Mouse (Mus musculus): ENCODE data around the gene Tmem30b. TPM values are rescaled to one million over a fixed set of nuclear protein-coding genes. Genes with fewer than 3 reads are reported as not detected.
A peak's percentile ranks its signal among the peaks of the same experiment; 100 is the strongest.
"Not testable (repeated sequence)": the region's sequence is repeated elsewhere in the genome, so short reads cannot be mapped to it uniquely, and the experiment has no call there.

Tmem30b gene
- polyA plus RNA-seq, 1 experiment from 2014 or later = 0.18 TPM

DNA sequence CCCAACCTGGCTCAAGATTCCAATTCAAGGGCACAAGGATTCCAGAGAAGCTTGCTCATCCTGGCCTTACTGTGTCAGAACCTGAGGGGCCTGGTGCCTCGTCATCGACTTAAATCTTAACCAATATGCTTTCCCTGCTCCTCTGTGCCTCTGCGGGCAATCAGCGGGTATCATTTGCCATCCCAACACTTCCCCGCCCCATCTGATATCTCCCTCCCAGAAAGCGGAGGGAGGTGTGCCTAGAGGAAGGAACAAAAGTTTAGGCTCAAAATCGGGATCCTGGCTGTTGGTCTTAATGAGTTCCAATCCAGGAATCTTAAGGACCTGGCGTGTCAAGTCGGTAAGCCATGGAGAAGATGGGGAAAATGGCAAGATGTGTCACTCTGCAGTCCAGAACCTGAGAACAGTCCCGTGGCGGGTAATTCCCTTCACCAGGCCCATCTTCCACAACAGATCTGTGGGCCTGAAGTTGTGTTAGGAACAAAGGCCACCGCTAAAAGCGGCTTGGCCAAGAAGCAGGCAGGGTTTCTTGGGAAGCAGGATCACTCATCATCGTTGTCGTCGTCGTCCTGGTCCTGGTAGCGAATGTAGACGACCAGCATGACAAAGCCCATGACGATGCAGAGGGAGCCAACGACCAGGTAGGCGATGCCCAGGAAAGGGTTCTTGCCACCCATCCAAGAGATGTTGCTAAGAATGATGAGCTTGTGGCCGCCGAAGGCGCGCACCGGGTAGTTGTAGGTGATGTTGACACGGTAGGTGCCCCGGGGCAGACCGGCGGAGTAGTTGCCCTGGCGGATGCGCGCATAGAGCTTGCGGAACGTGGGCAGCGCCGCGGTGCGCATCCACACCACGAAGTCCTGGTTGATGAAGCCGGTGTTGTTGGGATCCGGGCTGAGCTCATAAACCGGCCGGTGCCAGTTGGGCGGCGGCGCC, 1.2 kb downstream of the Tmem30b start:
- Histone ChIP-seq H3K4me1 (ENCODE audit: control insufficient read depth, insufficient read depth, low read length) (peaks cover 10% of the 10 kb centered on the region), H3K27ac (ENCODE audit: low read length) (no peak overlapping the region), H3K27me3 (ENCODE audit: control insufficient read depth, insufficient read depth, low read depth, low read length) (peaks cover 68% of the 10 kb centered on the region), H3K9ac (ENCODE audit: low read depth, low read length) (no peak overlapping the region), H3K4me3 (ENCODE audit: low read depth, low read length) (peak overlapping the region; percentile 41), H3K9me3 (replicated peaks; ENCODE audit: control insufficient read depth, low read length, poor library complexity, severe bottlenecking) (no peaks in the 10 kb centered on the region), H3K36me3 (ENCODE audit: control insufficient read depth, insufficient read depth, low read length) (no peaks in the 10 kb centered on the region), H3K4me2 (ENCODE audit: low read length) (peak overlapping the region; percentile 55)
- 14% methylated on average over 48 of the region's 48 CpGs for WGBS
- ATAC-seq = peak; percentile 32; the same call in 1 of the 2 replicates

DNA sequence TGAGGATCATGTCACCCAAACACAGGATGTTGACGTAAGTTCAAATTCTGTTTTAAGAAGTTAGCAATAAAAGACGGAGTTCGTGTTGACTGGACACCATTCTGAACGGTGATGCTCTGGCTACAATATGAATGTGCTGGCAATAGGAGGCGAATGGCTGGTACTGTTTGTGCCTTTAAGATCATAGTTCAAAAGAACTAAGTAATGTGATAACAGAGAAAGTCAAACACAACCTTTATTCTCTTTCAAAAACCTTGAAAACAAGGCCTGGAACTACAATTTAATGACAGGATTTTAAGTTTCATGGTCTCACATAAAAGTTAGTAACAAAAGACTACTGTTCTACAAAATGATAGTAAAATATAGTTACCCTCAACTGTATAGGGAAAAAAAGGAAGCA, 3.0 kb downstream of the Tmem30b start:
- H3K9ac ChIP-seq (ENCODE audit: low read depth, low read length) = no peak overlapping the region
- no peaks in the 10 kb centered on the region for H3K9me3 ChIP-seq (replicated peaks; ENCODE audit: control insufficient read depth, low read length, poor library complexity, severe bottlenecking)
- no peaks in the 10 kb centered on the region for H3K36me3 ChIP-seq (ENCODE audit: control insufficient read depth, insufficient read depth, low read length)
- H3K27me3 ChIP-seq (ENCODE audit: control insufficient read depth, insufficient read depth, low read depth, low read length) = peaks cover 52% of the 10 kb centered on the region
- H3K4me3 ChIP-seq (ENCODE audit: low read depth, low read length) = no peak overlapping the region
- no peak overlapping the region for H3K27ac ChIP-seq (ENCODE audit: low read length)
- H3K4me1 ChIP-seq (ENCODE audit: control insufficient read depth, insufficient read depth, low read length) = peaks cover 10% of the 10 kb centered on the region
- H3K4me2 ChIP-seq (ENCODE audit: low read length) = no peak overlapping the region
- ATAC-seq = no peak
- WGBS = 89% methylated on average over 5 of the region's 5 CpGs

DNA sequence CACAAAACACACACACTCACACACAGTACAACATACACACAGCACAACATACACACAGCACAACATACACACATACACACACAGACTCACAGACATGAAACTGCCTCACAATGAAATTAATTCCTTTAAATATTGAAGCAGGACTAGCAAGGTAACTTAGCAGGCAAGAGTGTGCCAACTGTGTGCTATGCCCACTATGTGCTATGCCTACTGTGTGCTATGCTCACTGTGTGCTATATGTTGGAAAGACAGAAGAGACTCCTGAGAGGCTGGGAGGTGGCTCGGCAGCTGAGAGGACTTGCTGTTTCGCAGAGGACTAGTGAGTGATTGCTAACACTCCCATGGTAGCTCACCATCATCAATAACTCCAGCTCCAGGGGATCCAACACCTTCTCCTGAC, 5.8 kb downstream of the Tmem30b start:
- H3K9ac ChIP-seq (ENCODE audit: low read depth, low read length) = no peak overlapping the region
- no peak overlapping the region for H3K4me2 ChIP-seq (ENCODE audit: low read length)
- no peaks in the 10 kb centered on the region for H3K9me3 ChIP-seq (replicated peaks; ENCODE audit: control insufficient read depth, low read length, poor library complexity, severe bottlenecking)
- no peaks in the 10 kb centered on the region for H3K36me3 ChIP-seq (ENCODE audit: control insufficient read depth, insufficient read depth, low read length)
- WGBS = 90% methylated on average over 2 of the region's 2 CpGs
- no peak for ATAC-seq
- H3K27ac ChIP-seq (ENCODE audit: low read length) = no peak overlapping the region
- H3K27me3 ChIP-seq (ENCODE audit: control insufficient read depth, insufficient read depth, low read depth, low read length) = peaks cover 24% of the 10 kb centered on the region
- H3K4me1 ChIP-seq (ENCODE audit: control insufficient read depth, insufficient read depth, low read length) = peaks cover 1% of the 10 kb centered on the region; the same call in 1 of the 2 replicates
- no peak overlapping the region for H3K4me3 ChIP-seq (ENCODE audit: low read depth, low read length)

DNA sequence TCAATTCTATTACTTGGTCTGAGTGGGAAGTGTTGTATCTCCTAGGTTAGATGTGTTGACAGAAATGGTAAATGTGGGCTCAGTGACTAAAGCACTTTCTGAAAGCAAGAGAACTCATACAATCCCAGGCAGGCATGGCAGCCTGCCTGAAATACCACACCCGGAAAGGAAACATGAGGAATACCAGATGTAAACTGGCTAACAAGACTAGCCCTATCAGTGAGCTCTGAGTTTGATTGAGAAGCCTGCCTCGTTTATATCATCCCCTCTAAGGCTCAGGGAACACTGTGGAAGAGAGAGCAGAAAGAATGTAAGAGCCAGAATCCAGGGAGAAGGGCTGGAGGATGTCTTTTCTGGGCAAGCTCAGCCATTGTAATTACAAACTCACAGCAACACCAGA, 7.0 kb downstream of the Tmem30b start:
- Histone ChIP-seq H3K36me3 (ENCODE audit: control insufficient read depth, insufficient read depth, low read length) (no peaks in the 10 kb centered on the region), H3K4me1 (ENCODE audit: control insufficient read depth, insufficient read depth, low read length) (no peaks in the 10 kb centered on the region), H3K4me3 (ENCODE audit: low read depth, low read length) (no peak overlapping the region), H3K27ac (ENCODE audit: low read length) (no peak overlapping the region), H3K9me3 (replicated peaks; ENCODE audit: control insufficient read depth, low read length, poor library complexity, severe bottlenecking) (no peaks in the 10 kb centered on the region), H3K27me3 (ENCODE audit: control insufficient read depth, insufficient read depth, low read depth, low read length) (peaks cover 12% of the 10 kb centered on the region), H3K9ac (ENCODE audit: low read depth, low read length) (no peak overlapping the region), H3K4me2 (ENCODE audit: low read length) (no peak overlapping the region)
- 30% methylated on average over 2 of the region's 2 CpGs for WGBS
- ATAC-seq = no peak

DNA sequence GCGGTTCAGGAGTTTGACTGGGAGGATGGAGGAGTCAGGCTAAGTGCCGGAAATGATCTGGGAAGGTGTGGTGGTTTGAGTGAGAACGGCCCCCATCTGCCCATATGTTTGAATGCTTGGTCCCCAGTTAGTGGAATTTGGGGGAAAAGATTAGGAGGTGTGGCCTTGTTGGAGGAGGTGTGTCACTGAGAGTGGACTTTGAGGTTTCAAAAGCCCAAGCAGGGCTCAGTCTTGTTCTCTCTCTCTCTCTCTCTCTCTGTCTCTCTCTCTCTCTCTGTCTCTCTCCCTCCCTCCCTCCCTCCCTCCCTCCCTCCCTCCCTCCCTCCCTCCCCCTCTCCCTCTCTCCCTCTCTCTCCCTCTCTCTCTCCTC, 8.1 kb downstream of the Tmem30b start:
- not testable (repeated sequence) for ATAC-seq; H3K4me2 ChIP-seq (ENCODE audit: low read length); H3K4me3 ChIP-seq (ENCODE audit: low read depth, low read length); H3K9me3 ChIP-seq (replicated peaks; ENCODE audit: control insufficient read depth, low read length, poor library complexity, severe bottlenecking); H3K4me1 ChIP-seq (ENCODE audit: control insufficient read depth, insufficient read depth, low read length); H3K27me3 ChIP-seq (ENCODE audit: control insufficient read depth, insufficient read depth, low read depth, low read length); H3K27ac ChIP-seq (ENCODE audit: low read length); H3K9ac ChIP-seq (ENCODE audit: low read depth, low read length); H3K36me3 ChIP-seq (ENCODE audit: control insufficient read depth, insufficient read depth, low read length)
- WGBS = 60% methylated on average over 3 of the region's 3 CpGs

DNA sequence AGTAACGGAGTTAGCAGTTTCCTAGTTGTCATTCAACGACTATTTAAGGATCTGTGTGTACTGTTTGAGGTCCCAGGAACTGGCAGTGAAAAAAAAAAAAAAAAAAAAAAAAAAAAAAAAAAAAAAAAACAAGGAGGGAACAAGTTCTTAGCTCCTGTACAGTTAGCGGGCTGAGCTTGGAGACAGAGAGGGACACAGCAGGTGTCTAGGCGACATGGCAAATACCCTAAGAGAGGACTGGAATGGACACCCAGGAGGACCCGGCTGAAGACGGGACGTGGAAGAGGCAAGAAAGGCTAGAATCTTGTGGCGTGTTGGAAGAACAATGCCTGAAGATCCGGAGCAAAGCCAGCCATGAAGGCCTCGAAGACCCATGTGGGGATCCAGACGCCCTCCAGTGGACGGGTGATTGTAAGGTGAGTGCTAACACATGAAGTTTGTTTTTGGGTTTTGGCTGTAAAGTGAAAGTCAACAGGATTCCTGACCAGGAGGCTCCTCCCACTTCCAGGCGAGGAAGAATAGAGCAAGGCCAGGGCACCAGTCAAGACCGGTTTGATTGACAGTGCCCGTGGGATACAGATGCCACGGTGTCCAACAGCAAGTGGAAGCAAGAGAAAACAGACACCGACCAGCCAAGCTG, 8.6 kb downstream of the Tmem30b start:
- H3K9ac ChIP-seq (ENCODE audit: low read depth, low read length) = no peak overlapping the region
- H3K27me3 ChIP-seq (ENCODE audit: control insufficient read depth, insufficient read depth, low read depth, low read length) = peaks cover 5% of the 10 kb centered on the region
- no peak for ATAC-seq
- H3K36me3 ChIP-seq (ENCODE audit: control insufficient read depth, insufficient read depth, low read length) = no peaks in the 10 kb centered on the region
- H3K4me3 ChIP-seq (ENCODE audit: low read depth, low read length) = no peak overlapping the region
- H3K4me2 ChIP-seq (ENCODE audit: low read length) = no peak overlapping the region
- WGBS = 29% methylated on average over 17 of the region's 17 CpGs
- H3K4me1 ChIP-seq (ENCODE audit: control insufficient read depth, insufficient read depth, low read length) = no peaks in the 10 kb centered on the region
- H3K9me3 ChIP-seq (replicated peaks; ENCODE audit: control insufficient read depth, low read length, poor library complexity, severe bottlenecking) = no peaks in the 10 kb centered on the region
- no peak overlapping the region for H3K27ac ChIP-seq (ENCODE audit: low read length)

DNA sequence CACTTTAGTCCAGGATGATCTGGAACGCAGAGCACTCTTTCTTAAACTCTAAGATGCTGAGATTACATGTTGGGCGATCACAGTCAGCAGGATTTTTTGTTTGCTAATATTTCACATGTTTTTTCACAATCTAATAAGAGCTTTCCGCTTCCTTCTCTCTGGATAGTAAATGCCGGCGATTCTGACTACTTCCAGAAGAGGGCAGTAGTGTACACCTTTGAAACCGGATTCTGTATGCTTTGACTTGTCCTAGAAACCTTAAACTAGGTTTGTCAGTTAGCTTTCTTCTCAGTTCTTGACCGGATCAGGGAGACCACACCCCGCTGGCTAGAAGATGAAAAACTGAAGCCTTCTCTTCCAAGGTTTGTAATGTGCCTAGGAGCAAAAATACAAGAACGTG, 11.6 kb downstream of the Tmem30b start:
- Histone ChIP-seq H3K27me3 (ENCODE audit: control insufficient read depth, insufficient read depth, low read depth, low read length) (no peaks in the 10 kb centered on the region), H3K9me3 (replicated peaks; ENCODE audit: control insufficient read depth, low read length, poor library complexity, severe bottlenecking) (no peaks in the 10 kb centered on the region), H3K4me2 (ENCODE audit: low read length) (no peak overlapping the region), H3K4me1 (ENCODE audit: control insufficient read depth, insufficient read depth, low read length) (no peaks in the 10 kb centered on the region), H3K27ac (ENCODE audit: low read length) (no peak overlapping the region), H3K36me3 (ENCODE audit: control insufficient read depth, insufficient read depth, low read length) (no peaks in the 10 kb centered on the region), H3K9ac (ENCODE audit: low read depth, low read length) (no peak overlapping the region), H3K4me3 (ENCODE audit: low read depth, low read length) (no peak overlapping the region)
- 11% methylated on average over 9 of the region's 9 CpGs for WGBS
- no peak for ATAC-seq

DNA sequence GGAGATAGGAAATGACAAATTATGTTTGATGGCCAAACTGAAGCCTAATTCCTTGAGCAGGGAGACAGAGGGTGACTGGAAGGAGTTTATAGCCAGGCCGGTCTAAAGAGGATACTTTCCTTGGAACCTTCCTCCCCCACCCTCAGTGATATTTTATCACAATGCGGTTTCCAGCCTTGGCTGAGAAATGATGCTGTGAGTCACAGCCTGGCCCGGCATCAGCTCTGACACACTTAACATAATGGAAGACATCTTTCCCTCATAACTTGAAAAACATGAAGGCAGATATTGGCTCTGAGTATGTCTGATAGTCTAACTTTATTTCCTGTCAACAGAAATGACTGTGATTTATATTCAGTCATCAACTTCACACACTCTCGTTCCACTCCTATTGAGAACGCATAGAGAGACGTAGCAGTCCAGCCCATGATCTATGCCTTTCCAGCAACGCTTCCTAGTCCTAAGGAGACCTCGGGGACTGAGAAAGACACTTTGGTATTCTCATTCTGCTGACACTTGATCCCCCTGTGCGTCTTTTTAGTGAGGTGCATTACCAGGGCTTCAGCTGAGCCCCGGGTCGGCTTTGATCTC, 14.2 kb downstream of the Tmem30b start:
- H3K9ac ChIP-seq (ENCODE audit: low read depth, low read length) = no peak overlapping the region
- no peak for ATAC-seq
- H3K4me1 ChIP-seq (ENCODE audit: control insufficient read depth, insufficient read depth, low read length) = no peaks in the 10 kb centered on the region
- no peaks in the 10 kb centered on the region for H3K9me3 ChIP-seq (replicated peaks; ENCODE audit: control insufficient read depth, low read length, poor library complexity, severe bottlenecking)
- H3K36me3 ChIP-seq (ENCODE audit: control insufficient read depth, insufficient read depth, low read length) = no peaks in the 10 kb centered on the region
- H3K27ac ChIP-seq (ENCODE audit: low read length) = no peak overlapping the region
- H3K4me3 ChIP-seq (ENCODE audit: low read depth, low read length) = no peak overlapping the region
- WGBS = 82% methylated on average over 11 of the region's 11 CpGs
- no peak overlapping the region for H3K4me2 ChIP-seq (ENCODE audit: low read length)
- no peaks in the 10 kb centered on the region for H3K27me3 ChIP-seq (ENCODE audit: control insufficient read depth, insufficient read depth, low read depth, low read length)

DNA sequence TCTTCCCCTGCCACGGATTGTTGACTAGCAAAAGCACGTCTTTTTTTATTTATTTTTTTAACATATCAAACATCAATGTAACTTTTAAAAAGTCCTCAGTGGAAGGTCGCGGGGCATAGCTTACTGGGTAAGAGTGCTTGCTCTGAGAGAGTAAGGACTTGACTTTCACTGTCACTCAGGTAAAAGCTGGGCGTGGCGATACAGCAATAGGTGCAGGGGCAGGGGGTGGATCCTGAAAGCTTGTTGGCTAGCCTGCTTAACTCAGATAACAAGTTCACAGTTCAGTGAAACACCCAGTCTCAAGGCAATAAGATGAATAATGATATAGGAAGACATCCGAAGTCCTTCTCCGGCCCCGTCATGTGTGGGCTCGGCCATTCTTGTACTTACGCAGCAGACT, 16.6 kb downstream of the Tmem30b start:
- ATAC-seq = no peak
- Histone ChIP-seq H3K4me1 (ENCODE audit: control insufficient read depth, insufficient read depth, low read length) (no peaks in the 10 kb centered on the region), H3K27ac (ENCODE audit: low read length) (no peak overlapping the region), H3K9ac (ENCODE audit: low read depth, low read length) (no peak overlapping the region), H3K4me2 (ENCODE audit: low read length) (no peak overlapping the region), H3K9me3 (replicated peaks; ENCODE audit: control insufficient read depth, low read length, poor library complexity, severe bottlenecking) (no peaks in the 10 kb centered on the region), H3K27me3 (ENCODE audit: control insufficient read depth, insufficient read depth, low read depth, low read length) (no peaks in the 10 kb centered on the region), H3K36me3 (ENCODE audit: control insufficient read depth, insufficient read depth, low read length) (no peaks in the 10 kb centered on the region), H3K4me3 (ENCODE audit: low read depth, low read length) (no peak overlapping the region)
- WGBS = 89% methylated on average over 11 of the region's 11 CpGs

All from midbrain, embryonic 16.5 days (tissue).